Mouse (Mus musculus) MEL (cell line): ENCODE results near the gene Pde3b. TPM values are rescaled to one million over a fixed set of nuclear protein-coding genes. Genes with fewer than 3 reads are reported as not detected.

ENCODE experiments used
- DNase-seq: peaks from one replicate; pipeline ENCODE4 v3.0.0; 2011; ENCODE audit warnings: low read depth, low spot score
- H3K27ac ChIP-seq: 2 replicates; pipeline ENCODE4 v1.5.1; 2012; ENCODE audit warnings: low read depth, mild to moderate bottlenecking, control low read depth, low read length, moderate library complexity; ENCODE audit not compliant: control insufficient read depth
- H3K27me3 ChIP-seq, 2 experiments: fragments of 150-350 bp in 1 of 2; sonication (generic) in 1 of 2; 2 replicates each; pipeline ENCODE4 v1.6.1; 2012; ENCODE audit warnings: low read length in 2 of 2, mild to moderate bottlenecking in 2 of 2, improper control_type of control experiment in 1 of 2, moderate library complexity in 1 of 2; ENCODE audit not compliant: insufficient read depth in 2 of 2, control insufficient read depth in 1 of 2
- H3K36me3 ChIP-seq, 2 experiments: 2 replicates each; pipeline ENCODE4 v1.6.1; 2012 to 2014; ENCODE audit warnings: low read length in 2 of 2, improper control_type of control experiment in 1 of 2, inconsistent platforms in 1 of 2, mild to moderate bottlenecking in 1 of 2; ENCODE audit not compliant: insufficient read depth in 2 of 2, control insufficient read depth in 1 of 2
- H3K4me1 ChIP-seq, 2 experiments: fragments of 150-350 bp in 1 of 2; sonication (generic) in 1 of 2; 2 replicates each; pipeline ENCODE4 v1.6.1; 2012; ENCODE audit warnings: low read length in 2 of 2, improper control_type of control experiment in 1 of 2, mild to moderate bottlenecking in 1 of 2; ENCODE audit not compliant: insufficient read depth in 2 of 2, control insufficient read depth in 1 of 2
- H3K4me3 ChIP-seq, 2 experiments: fragments of 150-350 bp in 1 of 2; sonication (generic) in 1 of 2; 2 replicates each; pipeline ENCODE4 v1.5.1; 2012; ENCODE audit warnings: low read depth in 2 of 2, low read length in 2 of 2, mild to moderate bottlenecking in 2 of 2, moderate library complexity in 2 of 2, control low read depth in 1 of 2, improper control_type of control experiment in 1 of 2; ENCODE audit not compliant: control insufficient read depth in 1 of 2, insufficient read depth in 1 of 2
- H3K79me2 ChIP-seq: 2 replicates; pipeline ENCODE4 v1.6.1; 2012; ENCODE audit warnings: mild to moderate bottlenecking, low read length, moderate library complexity; ENCODE audit not compliant: control insufficient read depth, poor library complexity, insufficient read depth
- H3K9ac ChIP-seq: 2 replicates; pipeline ENCODE4 v1.6.1; 2012; ENCODE audit warnings: low read depth, mild to moderate bottlenecking, control low read depth, low read length, moderate library complexity; ENCODE audit not compliant: control insufficient read depth, poor library complexity, severe bottlenecking
- H3K9me3 ChIP-seq: fragments of 150-350 bp; sonication (generic); replicated peaks from 2 replicates; pipeline ENCODE4 v1.6.1; 2012; ENCODE audit warnings: mild to moderate bottlenecking, low read length, improper control_type of control experiment, moderate library complexity; ENCODE audit not compliant: insufficient read depth
- CTCF ChIP-seq, 3 experiments: IDR thresholded peaks in 2 of 3; conservative IDR thresholded peaks in 1 of 3; 2 replicates each; pipeline ENCODE4 v1.5.1; 2011 to 2012; ENCODE audit warnings: low read length in 3 of 3, low read depth in 2 of 3, mild to moderate bottlenecking in 2 of 3, improper control_type of control experiment in 1 of 3, inconsistent platforms in 1 of 3, mixed read lengths in 1 of 3, moderate library complexity in 1 of 3; ENCODE audit not compliant: control insufficient read depth in 1 of 3, insufficient read depth in 1 of 3, poor library complexity in 1 of 3, severe bottlenecking in 1 of 3
- E2F4 ChIP-seq: IDR thresholded peaks from 2 replicates; pipeline ENCODE4 v1.6.1; 2011; ENCODE audit warnings: low read depth, low read length, improper control_type of control experiment, borderline replicate concordance
- ETS1 ChIP-seq: IDR thresholded peaks from 2 replicates; pipeline ENCODE4 v1.6.1; 2012; ENCODE audit warnings: low read depth, mild to moderate bottlenecking, inconsistent platforms, low read length, improper control_type of control experiment, moderate library complexity
- GABPA ChIP-seq: IDR thresholded peaks from 2 replicates; pipeline ENCODE4 v1.6.1; 2012; ENCODE audit warnings: low read depth, mild to moderate bottlenecking, inconsistent platforms, low read length, improper control_type of control experiment, moderate library complexity
- GATA1 ChIP-seq: IDR thresholded peaks from 2 replicates; pipeline ENCODE4 v1.6.1; 2011; ENCODE audit warnings: low read depth, low read length, improper control_type of control experiment
- HCFC1 ChIP-seq: IDR thresholded peaks from 2 replicates; pipeline ENCODE4 v1.6.1; 2012; ENCODE audit warnings: low read depth, mild to moderate bottlenecking, inconsistent platforms, low read length, improper control_type of control experiment, moderate library complexity
- MEF2A ChIP-seq: IDR thresholded peaks from 2 replicates; pipeline ENCODE4 v1.6.1; 2014; ENCODE audit warnings: low read depth, mild to moderate bottlenecking, inconsistent platforms, low read length, improper control_type of control experiment; ENCODE audit not compliant: poor library complexity, insufficient replicate concordance, severe bottlenecking; ENCODE audit errors: extremely low read depth
- MYB ChIP-seq: IDR thresholded peaks from 2 replicates; pipeline ENCODE4 v1.6.1; 2011; ENCODE audit warnings: mild to moderate bottlenecking, low read depth, low read length, improper control_type of control experiment
- NELFE ChIP-seq: IDR thresholded peaks from 2 replicates; pipeline ENCODE4 v1.6.1; 2011; ENCODE audit warnings: low read depth, low read length, improper control_type of control experiment
- POLR2A ChIP-seq, 2 experiments: IDR thresholded peaks; 2 replicates each; pipeline ENCODE4 v1.6.1; 2011 to 2012; ENCODE audit warnings: low read length in 2 of 2, mild to moderate bottlenecking in 2 of 2, control low read depth in 1 of 2, improper control_type of control experiment in 1 of 2, low read depth in 1 of 2, moderate library complexity in 1 of 2; ENCODE audit not compliant: control insufficient read depth in 1 of 2, insufficient read depth in 1 of 2, poor library complexity in 1 of 2
- POLR2AphosphoS2 ChIP-seq: IDR thresholded peaks from 2 replicates; pipeline ENCODE4 v1.6.1; 2011; ENCODE audit warnings: low read length, improper control_type of control experiment
- RAD21 ChIP-seq: IDR thresholded peaks from 2 replicates; pipeline ENCODE4 v1.6.1; 2011; ENCODE audit warnings: mild to moderate bottlenecking, low read depth, low read length, improper control_type of control experiment
- RCOR1 ChIP-seq: IDR thresholded peaks from 2 replicates; pipeline ENCODE4 v1.6.1; 2012; ENCODE audit warnings: low read depth, mild to moderate bottlenecking, inconsistent platforms, low read length, improper control_type of control experiment
- SMC3 ChIP-seq: IDR thresholded peaks from 2 replicates; pipeline ENCODE4 v1.6.1; 2011; ENCODE audit warnings: low read depth, low read length, improper control_type of control experiment
- TAL1 ChIP-seq: IDR thresholded peaks from 2 replicates; pipeline ENCODE4 v1.6.1; 2012; ENCODE audit warnings: mild to moderate bottlenecking, inconsistent platforms, low read length, moderate library complexity, mixed read lengths
- TCF12 ChIP-seq: IDR thresholded peaks from 2 replicates; pipeline ENCODE4 v1.6.1; 2014; ENCODE audit warnings: low read depth, mild to moderate bottlenecking, inconsistent platforms, low read length, improper control_type of control experiment, moderate library complexity
- USF2 ChIP-seq, 2 experiments: IDR thresholded peaks; 2 replicates each; pipeline ENCODE4 v1.6.1; 2011 to 2012; ENCODE audit warnings: improper control_type of control experiment in 2 of 2, low read length in 2 of 2, borderline replicate concordance in 1 of 2, inconsistent platforms in 1 of 2, low read depth in 1 of 2, mild to moderate bottlenecking in 1 of 2; ENCODE audit not compliant: insufficient read depth in 1 of 2
- ZC3H11A ChIP-seq: IDR thresholded peaks from 2 replicates; pipeline ENCODE4 v1.6.1; 2012; ENCODE audit warnings: low read depth, mild to moderate bottlenecking, inconsistent platforms, low read length, improper control_type of control experiment
- ZKSCAN1 ChIP-seq: IDR thresholded peaks from 2 replicates; pipeline ENCODE4 v1.6.1; 2012; ENCODE audit warnings: low read depth, mild to moderate bottlenecking, inconsistent platforms, low read length, improper control_type of control experiment, moderate library complexity
- ZMIZ1 ChIP-seq: IDR thresholded peaks from 2 replicates; pipeline ENCODE4 v1.6.1; 2012; ENCODE audit warnings: low read depth, mild to moderate bottlenecking, inconsistent platforms, low read length, improper control_type of control experiment, moderate library complexity
- polyA plus RNA-seq, 2 experiments: library from polyadenylated mRNA; stranded (reverse) in 1 of 2; unstranded in 1 of 2; fragments of >175 nt in 1 of 2; fragments of >200 nt in 1 of 2; gene quantifications; 2 replicates each; pipeline versions ENCODE4 v1.2.1 to v1.2.4; 2012; ENCODE audit warnings: low replicate concordance in 2 of 2, low read depth in 1 of 2; ENCODE audit not compliant: insufficient read length in 2 of 2, insufficient read depth in 1 of 2, missing spikeins in 1 of 2
- total RNA-seq: library from RNA; depleted of rRNA; stranded (reverse); fragments of 300-350 nt; gene quantifications from 2 replicates; pipeline ENCODE4 v1.2.3, GENCODE M21; 2012

The Pde3b gene
- total and polyA plus RNA-seq, 3 experiments, result 4.5 to 36.6 (median 9.9) TPM

DNA sequence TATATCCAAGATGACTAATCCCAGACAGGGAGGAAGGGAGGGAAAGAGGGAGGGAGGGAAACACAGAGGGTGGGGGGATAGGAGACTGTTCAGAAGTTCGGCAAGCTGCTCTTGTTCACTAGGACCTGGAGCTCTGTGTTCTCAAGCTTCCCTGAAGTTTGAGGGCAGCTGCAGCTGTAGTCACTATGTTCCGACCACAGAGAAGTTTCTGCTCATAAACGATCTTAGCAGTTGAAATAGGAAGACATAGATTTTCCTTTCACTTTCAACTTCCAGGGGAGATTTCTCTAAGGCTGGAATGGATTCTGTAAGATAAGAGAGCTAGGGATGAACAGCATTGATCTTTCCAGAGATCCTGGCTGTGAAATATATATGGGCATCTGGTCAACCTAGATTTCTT lies 161.8 kb downstream of the Pde3b start:
- no peaks in the 10 kb centered on the region for H3K4me1 ChIP-seq
- TF ChIP-seq NELFE (no peak), TAL1 (no peak), ETS1 (no peak), GABPA (no peak), RAD21 (no peak), RCOR1 (no peak), TCF12 (no peak)
- no peaks in the 10 kb centered on the region for H3K9me3 ChIP-seq
- no peaks in the 10 kb centered on the region for H3K27me3 ChIP-seq
- H3K79me2 ChIP-seq, result no peaks in the 10 kb centered on the region
- DNase-seq, result no peak
- no peak overlapping the region for H3K27ac ChIP-seq
- no peaks in the 10 kb centered on the region for H3K36me3 ChIP-seq
- peak overlapping the region in 1 of 2 experiments; percentile 26; a peak in 1 of 4 replicates for H3K4me3 ChIP-seq
- no peak overlapping the region for H3K9ac ChIP-seq

DNA sequence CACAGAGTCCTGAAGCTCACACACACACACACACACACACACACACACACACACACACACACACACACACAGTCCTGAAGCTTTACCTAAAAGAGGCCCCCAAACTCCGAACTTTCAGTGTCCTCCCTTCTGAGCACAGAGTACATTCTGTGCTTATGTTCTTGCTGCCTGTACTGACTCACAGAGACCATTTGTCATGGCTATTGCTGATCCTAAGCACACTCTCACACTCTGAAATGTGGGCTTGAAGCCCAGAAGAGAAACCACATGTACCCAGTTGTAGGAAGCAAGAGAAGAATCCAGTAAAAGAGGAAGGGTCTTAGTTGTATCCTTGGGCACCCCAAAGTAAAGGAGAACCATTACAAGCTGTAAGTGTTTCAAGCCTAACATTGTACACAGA lies 162.6 kb downstream of the Pde3b start:
- Histone ChIP-seq H3K27ac (no peak overlapping the region), H3K27me3 (no peaks in the 10 kb centered on the region; a peak in 1 of 4 replicates), H3K9ac (no peak overlapping the region), H3K4me1 (no peaks in the 10 kb centered on the region), H3K36me3 (no peaks in the 10 kb centered on the region), H3K79me2 (no peaks in the 10 kb centered on the region), H3K4me3 (no peak overlapping the region), H3K9me3 (no peaks in the 10 kb centered on the region)
- TF ChIP-seq ETS1 (no peak), ZKSCAN1 (no peak), POLR2AphosphoS2 (no peak), USF2 (IDR thresholded peaks at IDR 0.05; ENCODE audit: borderline replicate concordance in 1 of 2, insufficient read depth in 1 of 2, low read depth in 1 of 2, low read length in 2 of 2) (no peak), MEF2A (no peak), GABPA (no peak), MYB (no peak), E2F4 (no peak)
- DNase-seq, result peak; percentile 11

DNA sequence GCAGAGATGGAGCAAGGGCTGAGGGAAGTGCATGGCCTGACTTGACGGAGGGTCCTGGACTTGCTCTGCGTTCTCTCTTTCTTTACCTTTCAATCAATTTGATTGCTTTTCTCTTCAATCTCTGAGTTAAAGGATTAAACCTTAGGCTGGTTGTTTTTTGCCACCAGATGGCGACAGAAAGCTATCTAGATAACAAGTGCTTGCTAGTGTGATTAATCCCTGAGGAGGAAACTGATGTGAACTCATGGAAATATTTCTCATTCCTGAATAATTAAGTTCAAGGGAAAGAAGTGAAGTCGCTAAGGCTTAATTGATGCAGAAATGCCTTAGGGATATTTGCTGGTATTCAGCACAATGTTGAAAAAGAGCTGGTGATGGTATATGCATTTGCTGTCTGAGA lies 165.3 kb downstream of the Pde3b start:
- Histone ChIP-seq H3K4me1 (no peaks in the 10 kb centered on the region), H3K9ac (no peak overlapping the region), H3K4me3 (no peak overlapping the region), H3K36me3 (no peaks in the 10 kb centered on the region), H3K27ac (no peak overlapping the region), H3K27me3 (peaks cover 0 to 2% of the 10 kb centered on the region in 2 experiments; a peak in 1 of 4 replicates), H3K79me2 (no peaks in the 10 kb centered on the region), H3K9me3 (no peaks in the 10 kb centered on the region)
- peak; percentile 88 for TF ChIP-seq SMC3
- peak; percentile 57 for TF ChIP-seq GATA1
- TF ChIP-seq POLR2A (IDR thresholded peaks at IDR 0.05; ENCODE audit: control insufficient read depth in 1 of 2, insufficient read depth in 1 of 2, low read depth in 1 of 2, low read length in 2 of 2, poor library complexity in 1 of 2), result no peak
- TF ChIP-seq ZC3H11A, result peak; percentile 39; the same call in 1 of the 2 replicates
- TF ChIP-seq RAD21, result peak; percentile 72
- no peak for TF ChIP-seq ZMIZ1
- no peak for TF ChIP-seq HCFC1
- TF ChIP-seq MEF2A, result no peak
- TF ChIP-seq CTCF (IDR thresholded peaks at IDR 0.05 in 2 of 3, conservative IDR thresholded peaks at IDR 0.05 in 1 of 3; ENCODE audit: control insufficient read depth in 1 of 3, insufficient read depth in 1 of 3, low read depth in 2 of 3, low read length in 3 of 3, poor library complexity in 1 of 3, severe bottlenecking in 1 of 3), result peak; percentile 22 to 73 (median 51); a peak in 5 of 6 replicates
- peak; percentile 57 for DNase-seq
